ENCODE assay signal across 26 mouse cellular contexts in genomic region chr1:170546297-170546696, GRCm38 (mm10). TPM values are rescaled to one million over a fixed set of nuclear protein-coding genes. Genes with fewer than 3 reads are reported as not detected.
DNase-seq lines count a peak whose midpoint lies in the region; ATAC-seq and TF ChIP-seq lines count a peak whose summit lies in the region.
"Had no signal": no experiment of that assay in that cellular context is flagged by ENCODE, and none has a peak within 500 bp of the region (broad histone marks: within the 10 kb centered on the region; RNA-seq: fewer than 3 reads in every experiment).

No protein-coding gene starts in this region.

- H3K4me2 ChIP-seq in lung, postnatal 0 days (replicated peaks; ENCODE audit: low read depth, low read length), result no peak overlapping the region
- H3K4me2 ChIP-seq: embryonic facial prominence, embryonic 12.5 days; forebrain, embryonic 12.5 days had no signal

- no peak overlapping the region for H3K4me3 ChIP-seq in lung, postnatal 0 days (ENCODE audit: low read depth, low read length)
- H3K4me3 ChIP-seq: embryonic facial prominence, embryonic 10.5 days; embryonic facial prominence, embryonic 12.5 days; forebrain, embryonic 10.5 days; forebrain, embryonic 12.5 days had no signal

- H3K4me1 ChIP-seq in lung, postnatal 0 days (ENCODE audit: insufficient read depth, low read depth, low read length), result no peaks in the 10 kb centered on the region

- intact Hi-C loops in heart, postnatal 25 days (cut with DNase I), result no loop called here
- intact Hi-C loops in gastrocnemius, postnatal 14 days (cut with DNase I; ENCODE audit: low total_unique reads), result no loop called here

- H3K9ac ChIP-seq in lung, postnatal 0 days (replicated peaks; ENCODE audit: low read depth), result no peak overlapping the region
- H3K9ac ChIP-seq: embryonic facial prominence, embryonic 12.5 days; forebrain, embryonic 12.5 days had no signal

- H3K9me3 ChIP-seq in lung, postnatal 0 days (ENCODE audit: low read length), result no peaks in the 10 kb centered on the region
- H3K9me3 ChIP-seq: embryonic facial prominence, embryonic 10.5 days; embryonic facial prominence, embryonic 12.5 days; forebrain, embryonic 10.5 days; forebrain, embryonic 12.5 days; G1E had no signal

- no peaks in the 10 kb centered on the region for H3K36me3 ChIP-seq in lung, postnatal 0 days (ENCODE audit: insufficient read depth, low read length)
- H3K36me3 ChIP-seq: embryonic facial prominence, embryonic 10.5 days; embryonic facial prominence, embryonic 12.5 days; forebrain, embryonic 10.5 days; forebrain, embryonic 12.5 days; G1E had no signal

- TF ChIP-seq EP300 in lung, postnatal 0 days (IDR thresholded peaks at IDR 0.05), result peak; percentile 13; the same call in 1 of the 2 replicates

- 63% methylated on average over 4 of the region's 4 CpGs for WGBS in lung, postnatal 0 days

- no peaks in the 10 kb centered on the region for H3K27me3 ChIP-seq in lung, postnatal 0 days (replicated peaks; ENCODE audit: insufficient read depth, low read length)
- H3K27me3 ChIP-seq: embryonic facial prominence, embryonic 12.5 days; forebrain, embryonic 12.5 days; Patski had no signal

- no peak overlapping the region for H3K27ac ChIP-seq in lung, postnatal 0 days (ENCODE audit: low read length)
- H3K27ac ChIP-seq: embryonic facial prominence, embryonic 10.5 days; embryonic facial prominence, embryonic 12.5 days; forebrain, embryonic 10.5 days; forebrain, embryonic 12.5 days had no signal

- DNase-seq in heart, adult 11 months, result peak; percentile 7
- DNase-seq in heart, postnatal 25 days (ENCODE audit: low spot score), result no peak
- peak; percentile 74 for DNase-seq in lung, postnatal 0 days (ENCODE audit: low spot score)
- DNase-seq in lung, postnatal 14 days, result no peak
- no peak for DNase-seq in gastrocnemius, postnatal 14 days
- DNase-seq: adrenal gland, adult 8-10 months; adrenal gland, postnatal 14 days; adrenal gland, postnatal 36 days; B cell, adult 2 months; cerebellum, adult 11-12 months; cerebellum, adult 2 months; cerebellum, adult 9-10 months; cerebellum, postnatal 10 days; cerebellum, postnatal 25 days had no signal

- ATAC-seq in lung, postnatal 0 days, result peak; percentile 71
- peak; percentile 18; the same call in 1 of the 2 replicates for ATAC-seq in megakaryocyte progenitor cell, adult 5-6 weeks (replicated peaks; ENCODE audit: poor library complexity)
- ATAC-seq: activated CD4-positive, CD25-positive, alpha-beta regulatory T cell, adult 4 months; CD4-positive, CD25-positive, alpha-beta regulatory T cell, adult 4 months; forebrain, embryonic 14.5 days; forebrain, embryonic 16.5 days; Patski had no signal

- no peak for TF ChIP-seq CTCF in lung, postnatal 0 days (IDR thresholded peaks at IDR 0.05)

RNA-seq across cellular contexts. Expression of gene Nos1ap, which starts 43.4 kb away (rescaled TPM):
- 10 to 100 TPM; 23.4 to 24.3 TPM for total RNA-seq in heart, postnatal 25 days (2021)
- polyA plus RNA-seq in lung, postnatal 0 days (2015; fragmentation: Nextera tagmentation; extraction: Ambion mirVana), result 8.0 and 9.9 TPM in 2 replicates
- total RNA-seq in megakaryocyte progenitor cell, adult 5-6 weeks (2015), result 9.9 and 12.4 TPM in 2 replicates
- 5.8 and 10.3 TPM in 2 replicates for total RNA-seq in megakaryocyte progenitor cell, adult 5-6 weeks (2017)
- total RNA-seq in gastrocnemius, postnatal 14 days (2021), result 1 to 10 TPM; 1.6 to 1.7 TPM
- total RNA-seq: CH12.LX had no signal
- polyA plus RNA-seq: activated CD4-positive, CD25-positive, alpha-beta regulatory T cell, adult 4 months had no signal

Comparison
In these comparisons a context has a peak if more than half of its experiments do, and no peak if none do; other contexts are left out.
1. DNase-seq: peak in heart, adult 11 months (single experiment) and lung, postnatal 0 days (single experiment); none in heart, postnatal 25 days (single experiment), lung, postnatal 14 days (single experiment) and gastrocnemius, postnatal 14 days (single experiment).